Mouse (Mus musculus) heart, adult 18-20 months (tissue): Measurements from ENCODE around the gene Tldc1. TPM values are rescaled to one million over a fixed set of nuclear protein-coding genes. Genes with fewer than 3 reads are reported as not detected.

Experiments
- DNase-seq, 2 experiments: peaks; one replicate each; pipeline ENCODE4 v3.0.0; 2021 to 2022; ENCODE audit warnings: mixed read lengths in 1 of 2
- total RNA-seq, 2 experiments: library from RNA; stranded (reverse); gene quantifications; 2 replicates each; pipeline ENCODE4 v1.2.3; 2021

Gene Tldc1
- total RNA-seq, 2 experiments from 2014 or later = 11.5 to 14.2 TPM

- no peak for DNase-seq
Observed at GRCm38 (mm10) chr8:119765761-119766444, 12.3 kb downstream of the Tldc1 start.

GRCm38 (mm10) chr8:119765311-119765710 is 12.9 kb downstream of the Tldc1 start:
- no peak for DNase-seq

- no peak for DNase-seq
Observed at GRCm38 (mm10) chr8:119762226-119763220, 15.7 kb downstream of the Tldc1 start.

DNA sequence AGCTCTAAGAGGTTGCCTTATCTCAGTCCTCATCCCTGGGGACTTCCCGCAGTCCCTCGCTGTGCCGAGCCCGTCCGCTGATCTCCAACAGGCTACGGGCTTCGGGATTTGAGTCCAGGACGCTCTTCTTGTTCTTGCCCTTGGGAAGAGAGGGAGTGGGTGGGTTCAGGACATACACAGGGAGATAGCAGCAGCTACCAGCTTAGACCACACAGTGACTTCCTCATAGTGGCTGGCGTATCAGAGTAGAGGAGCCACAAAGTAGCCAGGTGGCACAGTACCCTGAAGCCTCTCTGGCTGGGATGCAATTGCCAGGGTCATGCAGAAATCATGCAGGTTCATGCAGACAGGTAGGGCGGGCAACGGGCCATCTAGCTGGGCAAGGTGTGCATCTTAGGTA is 16.5 kb downstream of the Tldc1 start:
- no peak for DNase-seq

DNA sequence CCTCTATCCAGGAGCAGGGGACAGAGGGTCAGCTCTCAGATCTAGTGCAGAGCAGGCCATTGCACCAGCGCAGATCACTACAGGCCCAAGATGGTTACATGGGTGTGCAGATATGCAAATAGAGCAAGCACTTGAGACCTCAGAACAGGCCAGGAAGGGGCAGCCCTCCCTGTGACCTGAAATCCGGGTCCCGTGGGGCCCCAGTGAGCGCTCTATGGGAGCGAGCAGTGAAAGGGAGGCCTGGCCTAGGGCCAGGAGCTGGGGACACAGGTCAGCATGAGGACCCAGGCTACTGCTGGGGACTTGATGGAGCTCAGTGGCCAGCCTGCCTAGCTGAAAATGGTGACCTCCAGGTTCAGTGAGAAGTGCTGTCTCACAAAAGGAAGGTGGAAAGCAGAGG is 21.7 kb downstream of the Tldc1 start:
- peak in 1 of 2 experiments; percentile 31 for DNase-seq

DNA sequence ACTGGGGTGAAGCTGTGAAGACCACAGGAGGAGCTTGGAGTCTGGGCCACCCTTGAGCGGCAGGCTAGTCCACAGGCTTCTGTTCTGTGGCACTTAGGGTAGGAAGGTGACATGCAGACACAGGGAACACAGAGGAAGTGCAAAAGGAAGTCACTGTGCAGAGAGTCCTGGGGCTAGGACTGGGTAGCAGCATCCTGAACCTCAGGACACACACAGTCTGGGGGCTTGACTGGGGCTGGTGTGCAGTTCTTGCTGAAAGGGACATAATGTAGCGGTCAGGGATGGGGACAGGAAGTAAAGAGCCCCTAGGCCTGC is 22.1 kb downstream of the Tldc1 start:
- DNase-seq = no peak

- DNase-seq = no peak
Observed at GRCm38 (mm10) chr8:119755238-119756146, 22.7 kb downstream of the Tldc1 start.

GRCm38 (mm10) chr8:119744604-119745003 is 33.6 kb downstream of the Tldc1 start:
- DNase-seq = no peak

DNA sequence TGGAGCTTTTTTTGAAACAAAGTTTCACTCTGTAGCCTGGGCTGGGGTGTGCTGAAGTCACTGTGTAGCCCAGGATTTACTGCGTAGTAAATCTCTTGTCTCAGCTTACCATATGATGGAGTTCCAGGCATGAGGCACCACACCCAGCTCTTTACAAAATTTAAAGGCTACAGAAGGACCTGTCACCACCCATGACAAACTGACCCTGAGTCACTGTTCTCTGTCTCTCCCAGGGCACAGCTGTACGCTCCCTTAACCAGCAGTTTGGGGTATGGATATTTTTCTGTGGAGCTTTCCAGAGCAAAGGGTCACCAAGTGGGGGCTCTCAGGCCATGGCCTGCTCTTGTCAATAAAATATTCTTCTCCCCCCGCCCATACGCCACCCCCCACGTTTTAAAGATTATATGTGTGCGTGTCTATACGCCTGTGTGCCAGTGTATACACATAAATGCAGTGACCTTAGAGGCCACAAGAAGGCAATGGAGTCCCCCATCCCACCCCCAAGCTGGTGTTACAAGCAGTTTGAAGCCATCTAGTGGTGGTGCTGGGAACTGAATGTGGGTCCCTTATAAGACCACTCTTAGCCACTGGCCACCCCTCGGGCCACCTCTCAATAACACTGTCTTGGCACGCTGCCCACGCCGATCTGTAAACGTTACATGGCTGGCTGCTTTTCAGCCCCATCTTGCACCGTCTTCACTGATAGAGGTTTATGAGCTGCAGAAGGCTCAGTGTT is 34.8 kb downstream of the Tldc1 start:
- DNase-seq = peak; percentile 25 to 61

GRCm38 (mm10) chr8:119742409-119742808 is 35.8 kb downstream of the Tldc1 start:
- DNase-seq = peak; percentile 24 to 64

- no peak for DNase-seq
Observed at GRCm38 (mm10) chr8:119740634-119741033, 37.6 kb downstream of the Tldc1 start.

DNA sequence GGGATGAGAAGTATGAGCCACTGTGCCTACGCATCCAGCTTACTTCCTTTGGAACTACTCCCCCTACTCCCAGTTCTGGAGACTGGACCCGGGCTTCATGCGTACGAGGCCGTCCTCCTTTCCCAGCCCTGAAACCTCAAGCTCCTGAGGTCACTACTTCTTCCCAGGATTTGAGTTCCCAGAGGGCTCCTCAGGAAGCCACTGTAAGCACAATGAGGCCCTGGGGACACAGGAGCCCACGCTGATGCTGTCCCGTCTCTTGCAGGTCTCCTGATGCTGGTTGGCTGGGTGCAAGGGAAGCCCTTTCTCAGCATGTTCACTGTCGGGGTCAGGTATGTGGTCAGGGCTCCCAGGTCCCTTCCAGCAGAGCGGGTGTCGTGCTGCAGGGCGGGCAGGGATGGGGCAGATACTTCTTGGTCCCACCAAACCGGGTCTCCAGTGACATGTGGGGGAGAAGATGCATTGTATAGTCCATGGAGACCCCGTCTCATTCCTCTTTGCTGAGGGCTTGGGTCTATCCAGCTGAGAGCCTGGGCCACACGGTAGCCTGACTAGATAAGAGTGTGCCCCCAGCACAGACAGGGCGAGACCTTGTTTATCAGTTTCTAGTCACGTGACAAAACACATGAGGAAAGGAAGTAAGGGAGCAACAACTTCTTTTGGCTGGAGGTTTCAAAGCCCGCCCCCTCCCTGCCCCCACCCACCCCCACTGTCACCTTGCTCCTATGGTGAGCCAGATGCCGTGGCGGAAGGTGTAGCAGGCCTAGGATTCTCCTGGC is 39.9 kb downstream of the Tldc1 start:
- peak in 1 of 2 experiments; percentile 24 for DNase-seq

DNA sequence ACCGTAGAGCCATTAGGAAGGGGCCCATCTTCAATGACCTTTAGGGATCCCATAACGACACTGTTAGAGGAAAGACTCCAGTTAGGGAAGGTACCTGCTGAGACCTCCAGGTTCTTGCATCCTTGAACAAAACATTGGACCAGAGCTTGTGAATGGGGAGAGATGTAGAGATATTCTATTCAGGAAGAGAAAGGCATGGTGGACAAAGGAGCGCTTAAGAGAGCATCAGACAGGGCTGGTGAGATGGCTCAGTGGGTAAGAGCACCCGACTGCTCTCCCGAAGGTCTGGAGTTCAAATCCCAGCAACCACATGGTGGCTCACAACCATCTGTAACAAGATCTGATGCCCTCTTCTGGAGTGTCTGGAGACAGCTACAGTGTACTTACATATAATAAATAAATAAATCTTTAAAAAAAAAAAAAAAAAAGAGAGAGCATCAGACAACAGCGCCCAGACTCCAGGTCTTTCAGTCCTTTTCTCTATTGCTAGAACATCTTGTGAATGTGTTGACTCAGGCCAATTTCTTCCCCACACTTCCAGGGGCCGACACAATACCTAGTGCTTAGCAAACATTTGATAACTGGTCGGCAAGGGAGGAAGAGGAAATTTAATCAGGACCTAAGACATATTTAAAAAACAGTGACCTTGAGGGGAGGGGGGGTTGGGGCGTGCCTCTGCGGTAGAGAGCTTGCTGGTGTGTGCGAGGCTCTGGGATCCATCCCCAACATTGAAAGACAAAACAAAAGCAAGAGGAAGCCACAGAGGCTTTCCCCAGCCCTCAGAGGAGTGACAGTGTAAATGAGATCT is 40.9 kb downstream of the Tldc1 start:
- DNase-seq = no peak

DNA sequence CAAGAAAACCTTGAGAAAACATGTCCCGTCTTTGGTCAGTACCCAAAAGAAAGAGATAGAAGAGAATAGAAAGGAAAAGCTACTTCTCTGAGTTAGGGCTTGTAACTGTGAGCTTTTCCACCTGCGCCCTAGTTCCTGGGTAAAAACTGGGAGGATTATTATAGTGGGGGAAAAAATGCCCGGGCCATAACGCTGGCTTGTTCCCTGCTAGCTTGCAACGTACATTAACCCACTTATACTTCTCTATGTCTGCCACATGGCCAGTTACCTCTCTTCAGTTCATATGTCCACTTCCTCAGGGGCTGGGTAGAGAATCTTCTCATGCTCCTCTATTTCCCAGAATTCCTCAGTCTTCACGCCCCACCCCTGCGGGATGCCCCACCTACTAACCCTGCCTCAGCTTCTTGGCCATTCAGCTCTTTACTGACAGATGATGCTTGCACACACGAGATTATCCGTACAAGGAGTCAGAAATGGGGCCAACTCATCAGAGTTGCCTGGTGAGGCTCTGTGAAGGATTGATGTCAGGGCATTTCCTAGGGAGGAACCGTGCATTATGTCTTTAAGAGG is 41.8 kb downstream of the Tldc1 start:
- no peak for DNase-seq

DNA sequence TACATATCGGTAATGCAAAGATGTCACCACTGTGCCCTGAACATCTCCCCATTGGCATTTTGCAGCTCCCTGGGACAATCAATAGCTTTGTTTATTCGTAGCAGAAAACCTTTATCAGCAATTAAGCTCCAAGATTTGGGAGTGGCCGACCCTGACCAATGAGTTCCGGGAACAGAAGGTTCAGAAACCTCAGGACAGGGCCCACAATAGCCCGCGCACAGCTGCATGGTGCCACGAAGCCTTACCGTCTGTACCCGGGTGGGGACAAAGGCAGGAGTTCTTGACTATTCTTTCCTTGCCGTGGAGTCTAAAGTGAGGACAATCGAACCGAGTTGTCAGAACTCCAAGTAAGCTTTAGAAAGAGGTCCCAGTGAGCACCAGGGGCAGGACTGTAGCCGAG is 46.1 kb downstream of the Tldc1 start:
- DNase-seq = no peak

DNA sequence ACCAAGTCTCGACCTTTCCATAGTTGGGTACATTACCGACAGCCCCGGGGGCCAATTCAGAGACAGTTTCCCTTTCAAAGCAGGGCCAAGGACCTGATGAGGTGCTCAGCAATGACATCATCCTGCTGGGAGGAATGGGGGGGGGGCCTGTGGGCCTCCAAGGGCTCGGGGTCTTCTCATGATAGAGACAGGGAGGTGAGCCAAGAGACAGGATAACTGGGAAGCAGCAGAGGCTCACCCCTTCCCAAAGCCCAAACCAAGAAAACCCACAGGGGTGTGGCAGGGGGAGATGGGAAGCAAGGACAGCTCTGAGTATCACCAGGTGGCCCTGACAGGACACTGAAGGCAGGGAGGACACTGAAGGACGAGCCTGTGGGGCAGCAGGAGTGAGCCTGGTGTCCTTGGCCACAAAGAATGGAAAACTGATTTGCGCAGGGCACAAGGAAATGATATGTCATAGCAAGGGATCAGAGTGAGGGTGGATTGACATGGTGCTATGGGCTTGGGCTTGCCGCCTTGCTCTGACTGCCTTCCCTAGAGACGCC is 49.8 kb downstream of the Tldc1 start:
- DNase-seq = no peak

DNA sequence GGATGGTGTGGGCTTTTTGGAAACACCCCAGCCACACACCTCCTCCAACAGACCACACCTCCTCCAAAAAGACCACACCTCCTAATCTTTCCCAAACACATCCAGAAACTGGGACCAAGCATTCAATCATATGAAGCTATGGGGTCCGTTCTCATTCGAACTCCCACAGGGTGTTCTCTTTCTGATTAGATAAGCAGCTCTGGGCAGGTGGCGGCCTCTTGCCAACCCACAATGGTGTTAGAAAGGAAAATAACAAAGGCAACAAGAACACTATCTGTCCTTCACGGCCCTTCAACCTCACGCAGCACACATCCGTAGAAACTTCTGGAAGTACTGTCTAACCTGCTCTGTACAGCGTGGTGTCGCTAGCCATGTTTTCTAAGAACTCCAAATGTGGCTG is 51.1 kb downstream of the Tldc1 start:
- no peak for DNase-seq

- DNase-seq = no peak
Observed at GRCm38 (mm10) chr8:119724596-119724995, 53.6 kb downstream of the Tldc1 start.

DNA sequence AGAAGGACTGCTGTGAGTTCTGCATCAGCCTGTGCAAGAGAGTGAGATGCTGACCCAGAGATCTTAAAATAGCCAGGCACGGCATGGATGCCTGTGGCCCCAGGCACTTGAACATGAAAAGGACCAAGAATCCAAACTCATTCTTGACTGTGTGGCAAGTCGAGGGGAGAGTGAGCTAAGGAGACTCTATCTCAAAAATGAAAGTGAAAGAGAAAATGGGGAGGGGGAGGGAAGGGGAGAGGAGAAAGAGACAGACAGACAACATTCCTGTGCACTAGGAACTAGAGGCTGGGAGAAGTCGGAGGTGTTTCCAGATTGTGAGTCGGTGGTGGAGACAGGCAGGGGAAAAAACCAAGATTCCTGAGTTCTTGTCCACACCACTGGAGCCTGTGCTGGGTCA is 54.5 kb downstream of the Tldc1 start:
- no peak for DNase-seq
